Mouse (Mus musculus): Measurements from ENCODE around the gene Satb2.
"Not testable (repeated sequence)": the region's sequence is repeated elsewhere in the genome, so short reads cannot be mapped to it uniquely, and the experiment has no call there.

Satb2 gene

GRCm38 (mm10) chr1:56822735-56823134 lies 155.7 kb downstream of the Satb2 start:
- DNase-seq, result no peak

- DNase-seq, result no peak
Observed at GRCm38 (mm10) chr1:56822025-56822424, 156.4 kb downstream of the Satb2 start.

- no peak for DNase-seq
Observed at GRCm38 (mm10) chr1:56813506-56813905, 164.9 kb downstream of the Satb2 start.

GRCm38 (mm10) chr1:56812961-56813360 lies 165.5 kb downstream of the Satb2 start:
- no peak for DNase-seq

GRCm38 (mm10) chr1:56811486-56811885 lies 167.0 kb downstream of the Satb2 start:
- DNase-seq, result no peak

- DNase-seq, result no peak
Observed at GRCm38 (mm10) chr1:56806006-56806405, 172.4 kb downstream of the Satb2 start.

- peak; percentile 79 for DNase-seq
Observed at GRCm38 (mm10) chr1:56800611-56801010, 177.8 kb downstream of the Satb2 start.

- no peak for DNase-seq
Observed at GRCm38 (mm10) chr1:56795016-56795608, 183.3 kb downstream of the Satb2 start.

- no peak for DNase-seq
Observed at GRCm38 (mm10) chr1:56789641-56790040, 188.8 kb downstream of the Satb2 start.

- not testable (repeated sequence) for DNase-seq
Observed at GRCm38 (mm10) chr1:56782139-56782538, 196.3 kb downstream of the Satb2 start.

GRCm38 (mm10) chr1:56764205-56764604 lies 214.2 kb downstream of the Satb2 start:
- DNase-seq, result no peak

- DNase-seq, result no peak
Observed at GRCm38 (mm10) chr1:56761512-56761911, 216.9 kb downstream of the Satb2 start.

- DNase-seq, result peak; percentile 5
Observed at GRCm38 (mm10) chr1:56753283-56753682, 225.2 kb downstream of the Satb2 start.

GRCm38 (mm10) chr1:56750693-56751092 lies 227.8 kb downstream of the Satb2 start:
- DNase-seq, result no peak

- DNase-seq, result peak; percentile 44
Observed at GRCm38 (mm10) chr1:56749629-56750311, 228.7 kb downstream of the Satb2 start.

- peak; percentile 1 for DNase-seq
Observed at GRCm38 (mm10) chr1:56748876-56749493, 229.5 kb downstream of the Satb2 start.
